Mouse (Mus musculus) heart, postnatal 14 days (tissue): ENCODE data around the gene Aebp1. TPM values are rescaled to one million over a fixed set of nuclear protein-coding genes. Genes with fewer than 3 reads are reported as not detected.
A peak's percentile ranks its signal among the peaks of the same experiment; 100 is the strongest.

Source experiments
- DNase-seq, 2 experiments: peaks; one replicate each; pipeline ENCODE4 v3.0.0; 2021 to 2022
- intact Hi-C: fragments of 180-260 bp; cut with DNase I; formaldehyde crosslinking; loops from one replicate; pipeline ENCODE4 v1.15.1; 2025
- total RNA-seq, 2 experiments: library from RNA; stranded (reverse); gene quantifications; 2 replicates each; pipeline ENCODE4 v1.2.3; 2021

The Aebp1 gene
- total RNA-seq, 2 experiments from 2014 or later = 27.1 to 32.5 TPM

DNA sequence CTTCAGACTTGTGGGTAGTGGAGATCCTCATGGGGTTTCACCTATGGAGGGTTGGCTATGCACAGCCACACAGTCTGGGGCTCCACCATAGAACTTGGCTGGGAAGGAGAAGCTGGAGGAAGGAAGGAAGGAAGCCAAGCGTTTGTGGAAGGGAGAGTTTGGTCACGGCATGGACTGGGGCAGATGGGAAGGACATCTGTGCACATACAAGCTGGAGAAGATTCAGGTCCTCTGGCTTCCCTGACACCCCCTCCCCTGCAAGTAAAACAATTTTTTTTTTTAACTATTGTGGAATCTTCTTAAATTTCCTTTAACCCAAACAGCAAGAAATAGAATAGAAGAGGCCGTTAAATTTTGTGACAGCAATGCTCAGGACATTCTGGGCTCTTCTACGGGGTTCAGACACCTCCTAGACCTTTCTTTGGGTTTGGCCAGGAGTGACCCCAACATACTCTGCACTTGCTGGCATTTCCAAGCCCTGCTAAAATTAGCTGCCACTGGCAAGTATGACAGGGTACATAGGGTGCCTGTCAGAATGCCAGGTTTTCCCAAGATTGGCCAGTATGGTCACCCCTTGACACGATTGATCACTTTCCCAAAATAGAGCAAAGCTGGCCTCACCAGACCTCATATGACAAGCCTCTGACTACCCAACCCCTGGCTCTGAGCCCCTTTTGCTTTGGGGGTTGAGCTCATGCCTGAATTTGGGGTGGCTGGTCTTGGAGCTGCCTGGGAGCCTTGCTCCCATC is 53.9 kb downstream of the Aebp1 start:
- intact Hi-C loops = no loop called here
- DNase-seq = peak; percentile 53 to 64

DNA sequence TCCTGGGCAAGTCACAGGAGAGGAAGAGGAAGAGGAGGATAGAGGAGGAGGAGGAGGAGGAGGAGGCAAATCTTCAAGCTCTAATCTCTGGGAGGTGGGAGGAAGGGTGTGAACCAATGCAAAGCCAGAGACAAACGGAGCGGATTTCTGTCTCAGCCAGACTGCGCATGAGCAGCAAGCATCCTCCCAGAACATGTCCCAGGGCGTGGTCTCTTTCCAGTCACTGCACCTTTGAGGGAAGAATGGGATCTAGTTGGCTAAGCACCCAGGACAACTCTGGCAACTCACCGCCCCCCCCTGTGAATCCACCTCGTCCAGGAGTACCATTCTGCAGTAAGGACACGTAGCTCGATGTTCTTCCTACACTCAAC is 54.4 kb downstream of the Aebp1 start:
- intact Hi-C loops = no loop called here
- peak in 1 of 2 experiments; percentile 40 for DNase-seq

- intact Hi-C loops = no loop called here
- no peak for DNase-seq
Measured at GRCm38 (mm10) chr11:5918111-5918510, 56.4 kb downstream of the Aebp1 start.

- DNase-seq = no peak
- intact Hi-C loops = no loop called here
Measured at GRCm38 (mm10) chr11:5919606-5920005, 57.9 kb downstream of the Aebp1 start.

DNA sequence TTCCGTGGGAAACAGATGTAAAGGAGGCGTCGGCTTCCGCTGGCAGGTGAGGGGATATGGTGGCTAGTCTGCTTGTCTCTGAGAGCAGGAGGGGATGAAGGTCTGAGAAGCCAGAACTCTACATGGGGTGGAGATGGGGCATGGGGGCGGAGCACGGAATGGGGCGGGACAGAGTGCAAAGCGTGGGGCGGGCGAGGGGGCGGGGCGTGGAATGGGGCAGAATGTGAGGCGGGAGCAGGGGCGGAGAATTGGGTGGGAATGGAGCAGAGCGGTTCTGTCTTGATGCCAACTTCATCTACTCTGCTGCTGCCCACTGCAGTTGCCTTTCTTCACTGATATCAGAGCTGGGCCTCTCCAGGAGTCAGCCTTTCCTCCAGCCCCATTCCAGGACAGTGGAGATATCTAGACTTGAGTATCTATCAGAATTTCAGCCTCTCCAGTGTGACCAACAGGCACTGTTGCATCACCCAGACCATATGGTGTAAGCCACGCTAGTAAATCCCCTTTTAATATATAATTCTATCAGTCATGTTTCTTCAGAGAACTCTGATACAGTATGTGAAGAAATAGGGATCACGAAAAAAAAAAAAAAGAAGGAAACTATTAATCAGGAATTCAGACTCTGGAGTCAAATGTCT is 58.7 kb downstream of the Aebp1 start:
- DNase-seq = no peak
- intact Hi-C loops = no loop called here

Other genes starting within 250 kb of the Aebp1 start
- 100 to 1,000 TPM; 129 to 130 TPM for gene Mrps24, start 146.3 kb upstream of the Aebp1 start, total RNA-seq
- 10 to 100 TPM; 55.6 to 66.5 TPM for gene Urgcp, start 99.6 kb upstream of the Aebp1 start, total RNA-seq
- gene Dbnl, start 73.5 kb upstream of the Aebp1 start, total RNA-seq = 10 to 100 TPM; 27.3 to 30.5 TPM
- gene Pgam2, start 58.2 kb upstream of the Aebp1 start, total RNA-seq = 100 to 1,000 TPM; 796 to 815 TPM
- 1 to 10 TPM; 4.2 to 5.0 TPM for gene Polm, start 23.9 kb upstream of the Aebp1 start, total RNA-seq
- 10 to 100 TPM; 31.0 to 33.0 TPM for gene Pold2, start 16.3 kb downstream of the Aebp1 start, total RNA-seq
- 100 to 1,000 TPM; 304 to 849 TPM for gene Myl7, start 36.8 kb downstream of the Aebp1 start, total RNA-seq
- gene Gck, start 88.1 kb downstream of the Aebp1 start, total RNA-seq = 1 to 10 TPM; 4.6 to 6.6 TPM
- 10 to 100 TPM; 72.2 to 75.4 TPM for gene Ykt6, start 93.7 kb downstream of the Aebp1 start, total RNA-seq
- 1 to 10 TPM; 8.6 TPM for gene Camk2b, start 204.4 kb downstream of the Aebp1 start, total RNA-seq